Mouse (Mus musculus) cerebellum, adult 9-10 months (tissue): ENCODE results near the gene Ankrd55.

Source experiments
- DNase-seq: peaks from one replicate; pipeline ENCODE4 v3.0.0; 2022

The Ankrd55 gene

DNA sequence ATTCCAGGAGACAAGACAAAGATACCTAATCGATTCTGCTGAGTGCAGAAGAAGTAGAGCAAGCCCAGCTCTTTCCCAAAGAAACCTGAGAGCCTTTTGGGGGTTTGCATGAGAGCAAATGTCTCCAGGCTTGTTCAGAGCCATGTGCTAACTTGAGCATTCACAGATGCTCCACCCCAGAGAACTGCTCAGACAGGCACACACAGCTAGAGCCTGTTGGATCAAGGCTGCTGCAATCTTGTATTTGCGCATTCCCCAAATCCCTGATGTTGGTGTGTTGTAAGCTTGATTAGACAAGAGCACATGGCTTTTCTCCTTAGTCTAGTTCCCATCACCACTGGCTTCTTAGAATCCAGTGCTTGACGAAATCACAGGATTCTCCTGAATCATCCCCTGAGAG, 94.7 kb downstream of the Ankrd55 start:
- no peak for DNase-seq

DNA sequence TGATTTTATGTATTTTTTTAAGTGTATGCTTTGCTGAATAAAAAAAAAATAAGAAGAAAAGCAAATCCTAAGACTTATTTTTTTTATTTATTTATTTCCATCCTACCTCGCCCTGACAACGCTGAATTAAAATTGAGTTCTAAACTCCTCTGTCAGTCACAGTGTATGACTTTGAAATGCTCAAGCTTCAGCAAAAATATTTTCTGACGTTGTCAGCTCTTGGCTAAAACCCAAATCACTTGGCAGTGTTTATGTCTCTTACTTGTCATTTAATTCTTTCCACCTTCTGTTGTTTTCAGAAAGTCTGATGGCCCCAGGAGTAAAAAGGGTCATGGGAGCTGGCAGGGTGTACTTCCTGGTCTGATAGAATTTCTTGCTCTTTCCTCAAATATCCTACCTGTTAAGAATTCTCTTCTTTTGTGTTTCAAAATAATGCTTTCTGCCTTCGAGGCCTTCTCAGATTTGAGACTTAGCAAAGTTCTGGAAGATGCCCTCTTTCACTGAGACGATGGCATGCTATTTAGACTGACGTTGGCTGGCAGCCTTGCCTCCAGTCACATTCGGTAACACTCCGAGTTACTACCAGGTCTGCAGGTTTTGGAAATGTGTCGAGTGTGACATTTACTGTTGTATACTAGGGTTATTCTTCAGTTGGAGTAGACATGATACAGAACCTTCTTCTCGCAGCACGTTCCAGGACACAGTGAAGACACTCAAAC, 95.8 kb downstream of the Ankrd55 start:
- no peak for DNase-seq

GRCm38 (mm10) chr13:112385040-112385439, 96.8 kb downstream of the Ankrd55 start:
- no peak for DNase-seq

DNA sequence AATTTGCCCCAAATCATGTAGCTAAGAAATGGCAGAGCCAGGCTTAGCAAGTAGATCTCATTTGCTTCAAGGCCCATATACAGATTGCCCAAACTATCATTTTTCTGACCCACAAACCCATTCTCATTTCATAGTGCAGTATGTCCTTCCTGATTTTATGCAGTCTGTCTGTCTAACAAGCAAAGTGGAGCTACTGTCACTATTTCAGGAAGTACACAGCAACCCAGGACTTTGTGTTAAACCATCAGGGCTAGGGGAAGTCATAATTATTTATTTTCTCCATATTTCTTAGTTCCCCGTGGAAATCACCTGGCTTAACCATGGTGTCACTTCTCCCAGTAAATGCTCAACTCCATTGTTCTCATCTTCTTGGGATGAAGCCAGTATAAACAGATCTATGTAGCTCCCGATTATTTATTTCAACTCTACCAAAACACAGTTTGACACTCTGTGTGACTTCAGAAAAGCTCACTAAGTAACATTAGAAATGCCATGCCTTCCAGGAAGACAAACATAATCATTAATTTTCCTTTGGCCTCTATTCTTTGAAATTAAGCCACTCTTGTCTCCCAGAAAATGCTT, 98.3 kb downstream of the Ankrd55 start:
- no peak for DNase-seq

- no peak for DNase-seq
Observed at GRCm38 (mm10) chr13:112387279-112387678, 99.0 kb downstream of the Ankrd55 start.

- no peak for DNase-seq
Observed at GRCm38 (mm10) chr13:112388176-112388575, 99.9 kb downstream of the Ankrd55 start.

DNA sequence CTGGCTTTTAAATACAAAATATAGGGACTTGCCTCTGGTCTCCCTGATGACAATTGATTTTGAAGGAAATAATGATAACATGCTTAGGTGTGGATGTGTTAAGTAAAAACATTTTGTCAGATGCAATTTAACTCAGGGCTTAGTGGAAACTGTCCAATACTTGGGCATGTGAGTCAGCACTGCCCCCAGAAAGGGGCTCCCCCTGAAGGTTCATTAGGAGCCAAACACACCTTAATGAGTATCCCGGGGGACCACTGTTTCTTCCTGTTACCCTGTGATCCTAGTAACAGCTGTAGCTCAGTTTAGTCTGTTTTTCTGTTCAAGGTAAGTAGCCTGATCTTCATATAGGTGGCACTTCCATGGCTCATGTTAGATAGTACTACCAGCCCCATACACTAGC, 102.0 kb downstream of the Ankrd55 start:
- DNase-seq, result no peak

GRCm38 (mm10) chr13:112391354-112391753, 103.1 kb downstream of the Ankrd55 start:
- DNase-seq, result no peak

DNA sequence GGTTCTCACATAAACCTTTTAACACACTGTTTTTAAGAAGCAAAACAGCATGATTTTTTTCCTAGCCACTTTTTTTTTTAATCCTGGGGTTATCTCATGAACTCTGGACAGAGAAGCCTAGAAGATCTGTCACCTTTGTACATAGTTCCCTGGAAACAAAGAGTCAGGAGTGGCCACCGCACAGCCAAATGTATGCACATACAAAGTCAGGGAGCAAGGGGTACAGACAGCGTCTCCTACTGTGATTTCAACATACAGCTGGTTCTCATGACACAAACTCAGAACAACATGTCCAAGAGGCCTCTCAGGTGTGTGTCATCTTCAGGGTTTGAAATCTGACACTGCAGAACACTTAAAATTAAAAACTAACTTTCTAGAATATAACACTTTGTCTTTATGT, 105.1 kb downstream of the Ankrd55 start:
- DNase-seq, result no peak

GRCm38 (mm10) chr13:112394271-112394670, 106.0 kb downstream of the Ankrd55 start:
- DNase-seq, result no peak

DNA sequence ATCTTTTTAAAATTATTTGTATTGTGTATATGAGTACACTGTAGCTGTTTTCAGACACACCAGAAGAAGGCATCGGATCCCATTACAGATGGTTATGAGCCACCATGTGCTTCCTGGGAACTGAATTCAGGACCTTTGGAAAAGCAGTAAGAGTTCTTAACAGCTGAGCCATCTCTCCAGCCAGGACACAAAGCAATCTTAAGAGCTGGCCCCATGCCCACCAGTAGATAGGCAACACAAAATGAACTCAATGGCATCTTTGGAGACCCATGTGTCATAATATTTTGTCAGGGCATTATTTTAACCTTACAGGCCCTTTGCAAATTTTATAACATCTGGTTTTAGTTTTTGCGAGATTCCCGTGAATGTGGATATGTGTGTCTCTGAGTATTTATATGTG, 116.5 kb downstream of the Ankrd55 start:
- DNase-seq, result no peak

GRCm38 (mm10) chr13:112405184-112405583, 116.9 kb downstream of the Ankrd55 start:
- no peak for DNase-seq

GRCm38 (mm10) chr13:112406618-112407017, 118.4 kb downstream of the Ankrd55 start:
- no peak for DNase-seq

DNA sequence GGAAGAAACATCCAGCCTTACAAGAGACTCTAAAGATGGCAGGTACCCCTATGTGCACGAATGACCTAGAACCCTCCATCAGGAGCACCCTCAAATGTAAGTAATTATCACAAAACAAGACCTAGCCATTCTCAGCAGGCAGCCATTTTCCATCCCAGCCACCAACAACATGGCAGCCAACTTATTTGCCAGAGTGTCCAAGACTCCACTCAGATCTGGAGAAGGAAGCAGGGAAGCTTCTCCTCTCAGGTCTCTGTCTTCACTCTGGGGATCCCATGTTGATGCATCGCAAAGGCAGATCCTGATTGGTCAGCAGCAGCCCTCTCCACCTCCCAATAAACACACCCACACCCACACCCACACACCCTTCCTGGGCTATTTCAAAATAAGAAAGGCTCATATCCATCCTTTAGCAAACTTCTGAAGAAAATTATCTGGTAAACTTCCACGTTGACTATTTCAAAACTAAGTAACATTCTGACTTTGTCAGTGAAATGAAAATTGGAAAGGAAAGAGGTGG, 119.0 kb downstream of the Ankrd55 start:
- no peak for DNase-seq

GRCm38 (mm10) chr13:112407776-112408490, 119.7 kb downstream of the Ankrd55 start:
- no peak for DNase-seq

DNA sequence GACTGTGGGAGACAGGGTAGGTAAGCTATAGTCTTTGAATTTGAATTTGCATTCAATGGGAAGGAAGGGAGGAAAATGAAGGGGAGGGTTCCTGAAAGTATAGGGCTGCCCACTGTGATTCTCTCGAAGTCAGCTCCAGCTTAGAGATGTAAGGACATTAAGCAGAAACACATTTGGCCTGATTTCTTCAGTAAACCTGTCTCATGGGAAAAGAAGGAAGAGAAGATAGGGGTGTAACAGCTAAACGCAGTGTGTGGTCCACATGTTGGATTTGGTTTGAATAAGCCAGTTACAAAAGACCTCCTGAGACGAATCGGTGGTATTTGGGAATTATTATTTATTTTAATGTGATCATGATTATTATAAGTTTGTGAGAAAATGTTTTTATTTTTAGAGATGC, 120.5 kb downstream of the Ankrd55 start:
- no peak for DNase-seq

DNA sequence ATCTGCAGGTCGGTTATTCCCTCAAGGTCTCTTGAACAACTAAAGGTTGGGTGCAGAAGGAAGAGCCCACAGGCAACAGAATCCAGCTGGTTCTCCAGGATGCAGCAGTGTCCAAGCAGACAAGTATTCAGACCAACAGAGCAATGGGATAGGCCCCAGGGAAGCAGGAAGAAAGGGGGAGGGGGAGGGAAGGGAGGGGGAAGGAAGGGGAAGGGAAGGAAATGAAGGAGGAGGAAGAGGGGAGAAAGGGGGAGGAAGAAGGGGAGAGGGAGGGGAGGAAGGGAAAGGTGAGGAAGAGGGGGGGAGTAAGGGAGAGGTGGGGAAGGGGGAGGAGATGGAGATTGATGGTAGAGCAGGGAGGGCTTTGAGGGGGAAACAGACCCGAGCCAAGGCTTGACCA, 121.1 kb downstream of the Ankrd55 start:
- no peak for DNase-seq

- DNase-seq, result no peak
Observed at GRCm38 (mm10) chr13:112409851-112410250, 121.6 kb downstream of the Ankrd55 start.

GRCm38 (mm10) chr13:112410461-112410860, 122.2 kb downstream of the Ankrd55 start:
- no peak for DNase-seq

DNA sequence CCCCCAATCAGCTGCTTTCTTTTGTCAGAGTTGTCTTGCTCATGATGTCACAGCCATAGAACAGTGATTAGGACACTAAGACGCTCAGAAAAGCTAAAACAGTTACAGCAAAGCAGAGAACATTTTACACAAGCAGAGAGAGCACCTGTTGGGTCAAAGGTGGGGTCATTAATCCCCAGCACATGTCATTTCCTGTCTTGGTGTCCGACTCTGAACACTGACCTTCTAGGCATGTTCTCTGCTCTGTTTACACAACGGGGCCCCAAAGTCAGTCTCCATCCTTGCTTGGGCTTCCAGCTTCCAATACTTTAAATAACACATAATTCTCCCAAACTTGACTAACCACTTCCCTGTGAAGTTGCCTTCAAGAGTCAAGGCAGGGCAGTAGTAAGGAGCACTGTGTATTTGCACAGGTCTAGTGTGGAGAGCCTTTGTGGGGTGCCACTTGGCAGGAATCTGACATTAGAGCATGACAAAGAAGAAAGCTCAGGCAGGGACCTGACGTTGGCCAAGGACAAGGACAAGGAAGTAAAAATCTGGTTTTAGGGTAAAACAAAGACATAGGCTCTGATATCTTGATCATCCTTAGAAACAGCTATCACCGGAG, 123.1 kb downstream of the Ankrd55 start:
- no peak for DNase-seq

DNA sequence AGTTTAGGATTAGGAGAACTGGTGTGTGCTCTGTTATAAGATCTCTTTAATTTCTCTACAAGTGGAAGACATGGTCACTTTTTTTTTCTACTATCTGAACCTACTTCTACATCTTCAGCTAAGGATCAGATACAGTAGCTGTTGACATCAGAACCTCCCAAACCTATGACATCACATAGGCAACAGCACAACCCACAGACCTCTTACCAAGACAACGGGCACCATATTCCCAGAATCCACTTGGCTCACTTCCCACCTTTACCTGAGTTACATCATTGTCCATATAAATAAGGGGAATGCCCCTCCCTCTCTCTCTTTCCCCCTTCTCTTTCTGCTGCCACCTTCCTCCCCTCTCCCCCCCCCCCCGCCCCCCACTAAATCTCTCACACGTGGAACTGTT, 124.0 kb downstream of the Ankrd55 start:
- no peak for DNase-seq

GRCm38 (mm10) chr13:112412824-112413223, 124.6 kb downstream of the Ankrd55 start:
- no peak for DNase-seq

DNA sequence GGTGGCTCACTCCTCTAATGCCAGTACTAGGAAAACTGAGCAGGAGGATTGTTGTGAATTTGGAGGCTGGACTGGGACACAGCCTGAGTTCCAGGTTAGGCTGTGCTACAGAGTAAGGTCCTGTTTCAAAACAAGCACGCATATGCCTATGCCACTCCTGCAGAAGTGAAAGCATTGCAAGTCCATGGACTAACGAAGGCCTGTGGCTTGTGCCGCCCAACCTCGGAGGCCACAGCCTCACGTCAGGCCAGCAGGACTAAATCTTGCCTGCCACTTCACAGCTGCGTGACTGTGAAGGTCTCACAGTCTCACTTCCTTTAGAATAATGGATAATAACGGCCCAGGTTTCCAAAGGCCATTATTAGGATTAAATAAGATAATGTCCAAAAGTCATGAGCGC, 125.4 kb downstream of the Ankrd55 start:
- no peak for DNase-seq

- no peak for DNase-seq
Observed at GRCm38 (mm10) chr13:112415896-112416295, 127.6 kb downstream of the Ankrd55 start.
